Mouse (Mus musculus) heart, postnatal 36 days (tissue): ENCODE results near the gene Spryd3. TPM values are rescaled to one million over a fixed set of nuclear protein-coding genes. Genes with fewer than 3 reads are reported as not detected.
"Not testable (repeated sequence)": the region's sequence is repeated elsewhere in the genome, so short reads cannot be mapped to it uniquely, and the experiment has no call there.

Experiments
- DNase-seq, 2 experiments: peaks; one replicate each; pipeline ENCODE4 v3.0.0; 2021 to 2022
- intact Hi-C: fragments of 180-260 bp; cut with DNase I; formaldehyde crosslinking; loops from one replicate; pipeline ENCODE4 v1.15.1; 2025
- total RNA-seq, 2 experiments: library from RNA; stranded (reverse); gene quantifications; 2 replicates each; pipeline ENCODE4 v1.2.3; 2021

Spryd3 gene
- total RNA-seq, 2 experiments from 2014 or later, result 14.8 to 14.9 TPM

DNA sequence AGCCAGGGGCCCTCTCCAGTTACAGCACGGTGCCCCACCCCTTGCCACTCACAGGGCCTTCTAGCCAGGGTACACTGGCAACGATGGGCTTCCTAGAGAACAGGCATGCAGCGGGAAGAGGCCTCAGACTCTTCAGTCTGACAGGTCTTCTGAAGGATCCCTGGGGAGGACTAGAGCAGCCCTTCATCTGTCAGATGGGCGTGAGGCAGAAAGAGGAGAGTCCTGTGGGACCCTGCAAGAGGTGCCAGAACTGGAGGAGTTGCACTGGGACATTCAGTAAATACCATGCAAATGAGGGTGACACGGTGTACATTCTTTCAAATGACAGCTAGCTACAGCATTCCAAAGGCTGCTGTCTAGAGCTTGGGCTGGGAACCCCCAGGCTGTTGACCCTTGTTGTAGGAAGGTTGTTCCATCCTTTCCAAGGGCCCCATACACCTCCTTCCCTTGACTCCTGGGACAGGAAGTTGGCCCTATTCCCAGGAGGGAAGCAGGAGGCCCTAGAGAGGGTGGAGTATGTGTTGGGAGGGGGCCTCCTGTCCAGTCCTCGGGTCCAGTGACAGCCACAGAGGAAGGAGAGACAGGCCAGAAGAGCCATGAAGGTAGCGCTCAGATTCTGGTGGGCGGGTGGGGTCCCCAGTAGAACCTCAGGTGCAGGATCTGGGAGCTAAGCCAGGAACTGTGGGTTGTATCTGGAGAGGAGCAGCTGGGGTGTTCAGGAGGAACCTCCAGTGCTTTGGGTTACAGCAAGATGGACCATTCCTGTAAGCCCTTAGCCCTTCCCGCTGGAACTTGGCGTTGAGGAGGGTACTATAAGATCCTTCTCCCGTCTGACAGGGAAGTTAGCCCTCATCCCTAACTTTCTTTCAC, 34.1 kb downstream of the Spryd3 start:
- intact Hi-C loops, result no loop called here

DNA sequence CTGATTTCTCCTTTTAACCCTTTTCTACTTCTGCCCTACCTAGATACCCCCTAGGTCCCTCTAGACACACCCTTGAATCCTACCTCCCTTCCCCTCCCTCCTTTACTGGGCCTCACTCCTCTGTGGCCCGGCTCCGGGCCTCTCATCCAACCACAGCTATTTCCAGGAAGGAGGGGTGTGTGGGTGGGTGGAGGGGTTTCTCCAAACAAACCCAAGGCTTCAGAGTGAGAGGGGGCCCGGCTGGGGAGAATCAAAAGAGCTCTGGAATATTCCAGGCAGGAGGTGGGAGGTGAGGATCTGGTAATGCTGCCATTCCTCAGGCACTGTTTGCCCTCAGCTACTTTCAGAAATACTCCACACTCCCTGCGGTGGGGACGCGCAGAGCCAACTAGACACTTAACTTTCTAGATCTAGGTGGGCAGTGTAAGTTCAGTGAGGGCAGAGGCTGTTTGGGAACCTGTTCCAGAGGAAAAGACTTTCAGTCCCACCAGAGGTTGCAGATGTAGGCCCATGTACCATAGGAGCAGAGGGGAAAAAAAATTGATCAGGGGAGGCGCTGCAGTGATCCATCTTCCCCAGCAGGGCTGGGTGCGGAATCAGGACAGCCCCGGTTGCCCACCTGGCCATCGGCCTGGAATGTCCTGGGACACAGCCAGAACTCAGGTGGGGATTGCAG, 34.9 kb downstream of the Spryd3 start:
- peak in 1 of 2 experiments; percentile 40 for DNase-seq
- intact Hi-C loops, result no loop called here

More for the DNA sequence above, 34.1 kb downstream of the Spryd3 start:
- peak; percentile 76 to 89 for DNase-seq

DNA sequence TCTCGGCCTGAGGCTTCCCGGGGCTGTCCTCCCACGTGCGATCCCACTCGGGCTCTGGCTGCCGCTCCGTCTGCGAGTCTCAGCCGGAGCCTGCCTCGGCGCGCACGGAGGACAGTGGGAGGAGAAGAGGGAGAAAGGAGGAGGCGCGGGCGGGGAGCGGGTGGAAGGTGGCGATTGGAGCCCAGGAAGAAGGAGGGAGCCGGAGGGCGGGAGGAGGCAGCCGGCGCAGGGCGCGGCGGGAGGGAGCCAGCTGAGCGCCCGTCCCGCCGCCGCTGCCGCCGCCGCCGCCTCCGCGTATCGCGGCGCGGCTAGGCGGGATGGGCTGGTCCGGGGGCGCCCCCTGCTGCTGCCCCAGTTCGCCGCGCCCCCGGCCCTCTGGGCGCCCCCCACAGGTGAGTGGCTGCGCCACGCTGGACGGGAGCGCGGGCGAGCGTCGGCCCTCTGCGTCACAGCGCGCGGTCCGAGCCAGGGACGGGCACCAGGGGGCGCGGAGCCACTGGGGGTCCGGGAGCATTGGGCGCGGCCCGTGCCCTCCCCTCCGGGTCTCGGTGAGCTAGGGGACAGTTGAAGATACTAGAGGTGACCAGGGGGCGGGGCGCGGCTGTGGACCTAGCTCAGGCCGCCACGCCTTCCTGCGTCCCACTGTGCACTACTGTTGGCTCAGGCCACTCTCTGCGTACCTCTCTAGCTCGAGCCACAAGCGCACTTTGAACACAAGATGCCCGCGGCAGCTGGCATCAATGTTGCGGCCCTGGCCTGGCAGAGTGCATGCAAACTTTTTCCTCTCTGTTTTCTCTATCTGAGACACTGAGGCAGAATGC, 35.7 kb downstream of the Spryd3 start, which contains the start of gene Tns2:
Gene Tns2 (plus strand): TSS at position 253 of the 821 bp plus-strand sequence.
- peak; percentile 82 to 89 for DNase-seq
- intact Hi-C loops, result no loop called here

GRCm38 (mm10) chr15:102099771-102100160, 36.3 kb downstream of the Spryd3 start:
- no peak for DNase-seq
- intact Hi-C loops, result no loop called here

GRCm38 (mm10) chr15:102099260-102099659, 36.8 kb downstream of the Spryd3 start:
- no peak for DNase-seq
- intact Hi-C loops, result no loop called here

DNA sequence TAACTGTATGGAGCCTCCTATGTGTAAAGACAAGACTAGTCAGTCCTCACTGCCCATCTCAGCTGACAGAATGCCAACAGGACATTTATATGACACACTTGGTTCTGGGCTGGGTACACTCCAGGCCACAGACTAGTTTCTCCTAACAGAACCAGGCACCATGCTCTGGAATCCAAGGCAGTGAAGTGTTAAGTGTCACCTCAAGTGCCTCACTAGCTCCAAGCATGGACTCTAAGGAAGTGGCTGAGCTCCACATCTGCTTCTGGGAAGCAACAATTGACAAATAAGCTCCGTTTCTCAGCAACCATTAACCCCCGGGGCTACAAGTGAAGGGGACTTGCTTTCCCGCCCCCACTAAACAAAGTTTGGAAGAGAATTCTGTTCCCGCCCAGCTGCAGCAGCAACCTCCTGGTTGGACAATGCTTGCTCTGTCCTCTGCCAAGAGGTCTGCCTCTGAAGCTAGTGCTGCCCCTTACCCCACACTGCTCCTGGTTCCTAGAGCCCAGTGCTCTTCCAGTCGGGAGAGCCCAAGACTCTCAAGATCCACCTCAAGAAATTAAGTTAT, 38.0 kb downstream of the Spryd3 start:
- DNase-seq, result peak in 1 of 2 experiments; percentile 42
- intact Hi-C loops, result no loop called here

- intact Hi-C loops, result no loop called here
- DNase-seq, result peak in 1 of 2 experiments; percentile 62
These were observed 38.7 kb downstream of the Spryd3 start for GRCm38 (mm10) chr15:102097147-102097915.

DNA sequence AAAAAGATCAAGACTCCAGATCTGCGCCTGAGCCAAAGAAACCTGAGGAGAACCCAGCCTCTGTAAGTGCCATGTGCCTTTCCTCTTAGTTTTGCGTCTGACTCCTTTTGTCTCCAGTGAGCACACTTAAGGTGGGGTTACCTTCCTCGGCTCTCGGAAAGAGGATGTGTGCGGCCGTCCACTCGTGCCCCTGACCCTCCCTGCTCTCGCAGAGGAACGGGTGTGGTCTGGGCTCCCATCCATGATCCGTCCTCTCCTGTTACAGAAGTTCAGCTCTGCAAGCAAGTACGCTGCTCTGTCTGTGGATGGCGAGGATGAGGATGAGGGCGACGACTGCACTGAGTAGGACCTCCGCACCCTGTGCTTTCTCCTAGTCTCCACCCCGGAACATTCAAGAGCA, 41.0 kb downstream of the Spryd3 start:
- intact Hi-C loops, result loop anchor here (1.0 to 2.0 kb wide), 2 partner anchors 20 to 52 kb away; no protein-coding TSS in a partner anchor
- DNase-seq, result no peak

GRCm38 (mm10) chr15:102094157-102094556, 41.9 kb downstream of the Spryd3 start:
- intact Hi-C loops, result loop anchor here (1.0 to 2.0 kb wide), 2 partner anchors 19 to 53 kb away; no protein-coding TSS in a partner anchor
- no peak for DNase-seq

DNA sequence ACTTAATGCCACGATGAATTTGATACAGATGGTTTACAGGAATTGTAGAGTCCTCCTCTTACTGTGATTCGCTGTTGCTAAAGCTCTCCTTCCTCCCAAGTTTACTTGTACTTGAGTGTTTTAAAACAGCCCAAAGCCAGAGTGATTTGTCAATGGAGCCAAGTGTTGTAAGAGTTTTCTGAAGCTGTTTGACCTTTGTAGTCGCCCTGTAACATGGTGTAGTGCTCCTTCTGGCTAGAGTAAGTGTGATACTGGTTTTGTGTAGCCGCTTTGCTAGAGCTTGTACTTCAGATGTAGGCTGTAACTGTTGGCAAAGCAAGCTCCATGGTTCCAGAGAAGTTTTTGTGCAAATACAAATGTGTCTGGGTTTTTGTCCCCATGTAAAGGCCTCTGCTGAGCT, 43.8 kb downstream of the Spryd3 start:
- intact Hi-C loops, result no loop called here
- DNase-seq, result no peak

- DNase-seq, result no peak
- intact Hi-C loops, result no loop called here
These were observed 44.3 kb downstream of the Spryd3 start for GRCm38 (mm10) chr15:102091688-102092087.

- no peak for DNase-seq
- intact Hi-C loops, result no loop called here
These were observed 44.9 kb downstream of the Spryd3 start for GRCm38 (mm10) chr15:102091063-102091679.

DNA sequence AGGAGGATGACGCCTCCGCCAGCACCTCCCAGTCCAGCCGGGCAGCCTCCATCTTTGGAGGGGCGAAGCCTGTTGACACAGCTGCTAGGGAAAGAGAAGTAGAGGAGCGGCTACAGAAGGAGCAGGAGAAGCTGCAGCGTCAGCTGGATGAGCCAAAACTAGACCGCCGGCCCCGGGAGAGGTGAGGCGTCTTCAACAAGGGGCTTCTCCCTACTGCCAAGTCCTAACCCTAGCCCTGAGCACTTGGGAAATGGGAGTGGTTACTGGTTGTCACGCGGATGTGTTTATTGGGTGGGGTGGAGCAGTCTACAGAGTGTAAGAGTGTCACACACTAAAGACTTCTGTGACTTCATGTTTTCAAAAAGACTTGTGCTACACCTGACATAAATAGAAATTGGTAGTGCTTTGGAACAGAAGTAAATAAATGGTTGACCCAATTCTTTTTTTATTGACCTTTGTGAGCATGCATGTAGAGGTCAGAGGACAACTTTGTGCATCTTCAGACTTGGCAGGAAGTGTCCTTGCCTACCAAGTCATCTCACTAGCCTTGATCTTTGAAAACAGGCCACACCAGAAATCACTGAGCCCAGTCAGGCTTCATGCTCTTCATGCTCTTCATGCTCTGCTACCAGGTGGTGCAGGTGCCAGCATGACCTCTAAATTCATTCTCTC, 46.0 kb downstream of the Spryd3 start:
- intact Hi-C loops, result no loop called here
- no peak for DNase-seq

DNA sequence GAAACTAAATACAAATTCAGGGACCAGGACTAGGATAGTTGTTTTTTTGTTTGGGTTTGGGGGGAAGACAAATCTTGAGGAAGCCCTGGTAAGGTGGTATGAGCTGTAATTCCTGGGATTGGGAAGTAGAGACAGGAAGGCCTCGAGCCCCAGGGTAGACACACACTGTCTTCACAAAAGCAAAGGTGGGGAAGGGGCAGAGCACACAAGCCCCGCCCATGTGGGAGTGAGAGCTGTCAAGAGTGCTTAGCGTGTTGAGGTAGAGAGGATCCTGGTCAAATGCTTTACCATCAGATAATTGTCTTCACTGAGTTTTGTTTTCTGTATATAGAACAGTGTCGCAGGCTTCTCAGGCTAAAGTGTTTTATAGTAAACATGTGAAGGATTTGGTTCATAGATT, 53.0 kb downstream of the Spryd3 start:
- no peak for DNase-seq
- intact Hi-C loops, result no loop called here

DNA sequence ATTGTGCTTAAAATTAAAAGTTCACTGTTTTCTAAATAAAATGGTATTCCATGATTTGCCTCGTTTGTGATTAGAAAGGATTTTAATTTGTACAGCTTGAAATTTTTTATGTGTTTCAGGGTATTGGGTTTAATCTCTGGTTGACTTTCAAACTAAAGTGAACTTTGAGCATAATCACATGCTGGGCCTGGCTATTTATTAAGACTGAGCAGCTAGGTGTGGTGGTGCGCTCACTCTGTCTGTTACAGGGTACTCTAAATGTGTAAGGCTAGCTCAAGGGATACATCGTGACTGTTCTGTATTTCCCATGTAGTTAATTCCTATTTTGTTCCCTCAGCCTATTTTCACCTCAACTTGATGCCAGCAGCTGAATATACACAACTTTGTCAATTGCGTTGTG, 53.9 kb downstream of the Spryd3 start:
- no peak for DNase-seq
- intact Hi-C loops, result no loop called here

DNA sequence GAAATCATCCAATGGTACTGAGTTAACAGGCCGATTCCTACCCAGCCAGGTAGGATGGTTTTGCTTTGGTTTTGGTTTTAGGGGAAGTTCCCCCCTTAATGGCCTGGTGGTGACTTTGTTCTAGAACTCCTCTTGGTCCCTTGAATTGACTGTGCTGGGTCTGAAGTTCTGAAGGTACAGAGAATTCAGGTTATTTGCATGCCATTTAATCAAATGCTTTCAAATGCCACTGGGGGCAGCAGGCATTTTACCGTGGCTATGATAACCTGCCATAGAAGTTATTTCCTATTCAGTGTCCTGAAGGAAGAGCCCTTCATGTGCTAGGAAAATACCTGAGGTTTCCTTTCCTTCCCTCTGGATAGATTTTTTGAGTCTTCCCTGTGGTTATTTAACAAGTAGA, 55.6 kb downstream of the Spryd3 start:
- no peak for DNase-seq
- intact Hi-C loops, result no loop called here

GRCm38 (mm10) chr15:102079924-102080323, 56.1 kb downstream of the Spryd3 start:
- DNase-seq, intact Hi-C loops: not testable (repeated sequence)

DNA sequence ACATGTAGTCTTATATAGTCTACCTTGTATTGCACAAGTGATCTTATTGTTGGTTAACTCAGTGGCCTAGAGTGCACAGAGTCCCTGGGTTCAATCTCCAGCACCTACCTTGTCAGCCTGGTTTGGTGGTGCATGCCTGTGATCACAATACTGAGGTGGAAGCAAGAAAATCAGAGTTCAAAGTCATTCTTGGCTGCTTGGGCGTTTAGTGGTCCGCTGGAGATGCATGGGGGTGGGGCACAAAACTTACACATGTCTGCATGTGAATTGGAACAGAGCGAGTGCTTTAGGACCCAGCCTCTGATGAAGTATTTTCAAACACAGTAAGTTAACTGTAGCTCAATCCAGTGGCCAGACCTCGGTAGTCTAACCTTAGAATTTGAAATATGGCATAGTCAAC, 56.8 kb downstream of the Spryd3 start:
- intact Hi-C loops, result no loop called here
- DNase-seq, result no peak
